Mouse (Mus musculus) olfactory bulb, adult 2 months (tissue): ENCODE measurements around the gene Sdr39u1.

Experiments used
- CTCF ChIP-seq: fragments of 200-500 bp; IDR thresholded peaks from 2 replicates; pipeline ENCODE4 v1.5.1; 2012; ENCODE audit warnings: low read depth, mild to moderate bottlenecking, low read length, moderate library complexity; ENCODE audit not compliant: insufficient read depth
- POLR2A ChIP-seq: fragments of 200-500 bp; IDR thresholded peaks from 2 replicates; pipeline ENCODE4 v1.6.1; 2012; ENCODE audit warnings: mild to moderate bottlenecking, low read depth, low read length, moderate library complexity; ENCODE audit not compliant: insufficient read depth

DNA sequence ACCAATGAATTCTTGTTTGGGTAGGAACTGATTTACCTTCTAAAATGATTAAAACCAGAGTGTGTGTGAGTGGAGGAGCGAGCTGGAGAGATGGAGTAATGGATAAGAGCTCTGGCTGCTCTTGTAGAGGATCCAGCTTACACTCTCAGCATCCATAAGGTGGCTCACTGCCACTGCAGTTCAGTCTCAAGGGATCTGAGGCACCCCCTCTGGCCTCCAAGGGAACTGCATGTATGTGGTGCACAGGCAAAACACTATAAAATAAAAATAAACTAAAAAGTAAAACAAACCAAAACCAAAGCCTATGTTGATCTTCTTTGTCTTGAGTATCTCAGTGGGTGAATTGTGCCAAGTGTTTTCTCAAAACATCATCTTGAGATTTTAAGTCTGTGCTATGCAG lies 20.5 kb downstream of the Sdr39u1 start:
- TF ChIP-seq POLR2A = no peak
- TF ChIP-seq CTCF = peak; percentile 47
